8 mouse cellular contexts compared by ENCODE assay signal in the genomic region with DNA sequence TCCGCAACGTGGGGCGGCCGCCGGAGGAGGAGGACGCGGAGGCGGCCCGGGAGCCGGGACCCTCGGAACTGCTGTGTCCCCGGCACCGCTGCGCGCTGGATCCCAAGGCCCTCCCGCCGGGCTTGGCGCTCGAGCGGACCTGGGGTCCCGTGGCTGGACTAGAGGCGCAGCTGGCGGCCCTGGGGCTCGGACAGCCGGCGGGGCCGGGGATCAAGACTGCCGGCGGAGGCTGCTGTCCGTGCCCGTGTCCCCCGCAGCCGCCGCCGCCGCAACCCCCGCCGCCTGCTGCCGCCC. TPM values are rescaled to one million over a fixed set of nuclear protein-coding genes. Genes with fewer than 3 reads are reported as not detected.
DNase-seq lines count a peak whose midpoint lies in the region; ATAC-seq and TF ChIP-seq lines count a peak whose summit lies in the region.

No protein-coding gene starts in this region.

- peak overlapping the region; percentile 96 for H3K9ac ChIP-seq in intestine, embryonic 15.5 days

- DNase-seq in layer of hippocampus, postnatal 10 days (ENCODE audit: low spot score in 2 of 2): peak; percentile 40 to 61
- DNase-seq in layer of hippocampus, adult 8-10 months (ENCODE audit: low spot score in 2 of 2): no peak
- no peak for DNase-seq in Patski (ENCODE audit: low read depth, low spot score)
- DNase-seq in lung, postnatal 10 days: peak; percentile 50

- H3K27ac ChIP-seq in embryonic fibroblast, embryonic 13.5 days (ENCODE audit: insufficient read depth, low read length): 0 out of 2 replicates have a peak overlapping the region, but pooled peaks have one; percentile 2
- H3K27ac ChIP-seq in intestine, embryonic 15.5 days: peak overlapping the region; percentile 82
- peak overlapping the region; percentile 92 for H3K27ac ChIP-seq in testis, adult 2 months (ENCODE audit: control insufficient read depth, insufficient read depth, low read depth, low read length)

- WGBS in intestine, embryonic 15.5 days: 0% methylated on average over 30 of the region's 39 CpGs

- peak; percentile 15 for ATAC-seq in Patski
- ATAC-seq in intestine, embryonic 15.5 days: peak; percentile 58
- no peak for ATAC-seq in megakaryocyte progenitor cell, adult 5-6 weeks (replicated peaks; ENCODE audit: poor library complexity)

- no peaks in the 10 kb centered on the region for H3K36me3 ChIP-seq in intestine, embryonic 15.5 days
- peaks cover 8% of the 10 kb centered on the region for H3K36me3 ChIP-seq in testis, adult 2 months (ENCODE audit: control insufficient read depth, insufficient read depth, low read length)

- H3K27me3 ChIP-seq in Patski: no peaks in the 10 kb centered on the region
- no peaks in the 10 kb centered on the region for H3K27me3 ChIP-seq in intestine, embryonic 15.5 days (replicated peaks)
- no peaks in the 10 kb centered on the region for H3K27me3 ChIP-seq in testis, adult 2 months (ENCODE audit: control insufficient read depth, insufficient read depth, low read length)

- in situ Hi-C loops in Patski (cut with MboI; ENCODE audit: low pct_unique_long_range_greater_than_20kb): loop anchor here (5.0 kb wide), 1 partner anchor 35 kb away; no protein-coding TSS in a partner anchor

- peaks cover 8% of the 10 kb centered on the region for H3K4me1 ChIP-seq in embryonic fibroblast, embryonic 13.5 days (ENCODE audit: control insufficient read depth, insufficient read depth, low read length)
- peaks cover 11% of the 10 kb centered on the region; the same call in 1 of the 2 replicates for H3K4me1 ChIP-seq in intestine, embryonic 15.5 days (replicated peaks)
- peaks cover 7% of the 10 kb centered on the region for H3K4me1 ChIP-seq in testis, adult 2 months (ENCODE audit: control insufficient read depth, insufficient read depth, low read length)

- POLR2A ChIA-PET in Patski (lab: Charles Lee): no interaction called here

- CTCF ChIA-PET in Patski (lab: Charles Lee): interaction anchor here (1.6 kb wide), 1 partner anchor 9 kb away, joined by 4 read pairs; no protein-coding TSS in a partner anchor

- H3K9me3 ChIP-seq in intestine, embryonic 15.5 days: no peaks in the 10 kb centered on the region

- H3K4me2 ChIP-seq in intestine, embryonic 15.5 days (replicated peaks): peak overlapping the region; percentile 89

- TF ChIP-seq CTCF in Patski (IDR thresholded peaks at IDR 0.05): no peak
- TF ChIP-seq CTCF in embryonic fibroblast, embryonic 13.5 days (IDR thresholded peaks at IDR 0.05; ENCODE audit: borderline replicate concordance, insufficient read depth, low read length): no peak
- no peak for TF ChIP-seq CTCF in testis, adult 2 months (IDR thresholded peaks at IDR 0.05; ENCODE audit: control insufficient read depth, insufficient read depth, insufficient replicate concordance, low read depth, low read length)

- peak overlapping the region; percentile 93 for H3K4me3 ChIP-seq in embryonic fibroblast, embryonic 13.5 days (ENCODE audit: insufficient read depth, low read length)
- peak overlapping the region; percentile 98 for H3K4me3 ChIP-seq in intestine, embryonic 15.5 days (replicated peaks)
- peak overlapping the region; percentile 85 for H3K4me3 ChIP-seq in testis, adult 2 months (ENCODE audit: control insufficient read depth, low read depth, low read length)

- no peak for TF ChIP-seq POLR2A in embryonic fibroblast, embryonic 13.5 days (IDR thresholded peaks at IDR 0.05; ENCODE audit: low read depth, low read length)
- TF ChIP-seq POLR2A in testis, adult 2 months (IDR thresholded peaks at IDR 0.05; ENCODE audit: control insufficient read depth, low read depth, low read length): no peak; the same call in 1 of the 2 replicates

RNA-seq across cellular contexts. Expression of gene Socs7, which starts 0.2 kb away (rescaled TPM):
- total RNA-seq in layer of hippocampus, postnatal 10 days (2021): 10 to 100 TPM; 69.2 to 72.6 TPM
- total RNA-seq in layer of hippocampus, adult 8-10 months (2022): 10 to 100 TPM; 71.5 to 89.3 (median 79.6) TPM
- 21.7 TPM for polyA plus RNA-seq in Patski (2021)
- polyA plus RNA-seq in embryonic fibroblast, embryonic 13.5 days (2011; ENCODE audit: insufficient read length, low read depth, missing spikeins): 10.0 and 10.6 TPM in 2 replicates
- 2.6 and 3.5 TPM in 2 replicates for polyA plus RNA-seq in intestine, embryonic 15.5 days (2015; fragmentation: Nextera tagmentation; extraction: Ambion mirVana)
- polyA plus RNA-seq in testis, adult 2 months (2012; rRNA removed): 90.3 and 96.2 TPM in 2 replicates
- total RNA-seq in megakaryocyte progenitor cell, adult 5-6 weeks (2015): 5.3 and 7.2 TPM in 2 replicates
- total RNA-seq in megakaryocyte progenitor cell, adult 5-6 weeks (2017): 10.2 and 11.0 TPM in 2 replicates

RNA-seq across cellular contexts. Expression of gene Gpr179, which starts 10.7 kb away (rescaled TPM):
- under 1 TPM; 0.34 to 0.42 TPM for total RNA-seq in layer of hippocampus, postnatal 10 days (2021)
- under 1 TPM; 0.14 to 0.59 (median 0.34) TPM for total RNA-seq in layer of hippocampus, adult 8-10 months (2022)
- polyA plus RNA-seq in Patski (2021): 0.09 TPM
- not detected in 2 replicates for polyA plus RNA-seq in embryonic fibroblast, embryonic 13.5 days (2011; ENCODE audit: insufficient read length, low read depth, missing spikeins)
- polyA plus RNA-seq in intestine, embryonic 15.5 days (2015; fragmentation: Nextera tagmentation; extraction: Ambion mirVana): 0.10 and 0.20 TPM in 2 replicates
- polyA plus RNA-seq in testis, adult 2 months (2012; rRNA removed): 0.95 and 0.97 TPM in 2 replicates
- total RNA-seq in megakaryocyte progenitor cell, adult 5-6 weeks (2015): 0.02 and 0.05 TPM in 2 replicates
- 0.10 TPM in 1 of 2 replicates, not detected in the other for total RNA-seq in megakaryocyte progenitor cell, adult 5-6 weeks (2017)

RNA-seq across cellular contexts. Expression of gene Mrpl45, which starts 47.1 kb away (rescaled TPM):
- 10 to 100 TPM; 22.8 to 23.7 TPM for total RNA-seq in layer of hippocampus, postnatal 10 days (2021)
- total RNA-seq in layer of hippocampus, adult 8-10 months (2022): 10 to 100 TPM; 23.1 to 32.2 (median 27.4) TPM
- 43.5 TPM for polyA plus RNA-seq in Patski (2021)
- 29.2 and 32.4 TPM in 2 replicates for polyA plus RNA-seq in embryonic fibroblast, embryonic 13.5 days (2011; ENCODE audit: insufficient read length, low read depth, missing spikeins)
- 55.4 and 60.3 TPM in 2 replicates for polyA plus RNA-seq in intestine, embryonic 15.5 days (2015; fragmentation: Nextera tagmentation; extraction: Ambion mirVana)
- 8.7 and 9.0 TPM in 2 replicates for polyA plus RNA-seq in testis, adult 2 months (2012; rRNA removed)
- total RNA-seq in megakaryocyte progenitor cell, adult 5-6 weeks (2015): 34.7 and 43.6 TPM in 2 replicates
- total RNA-seq in megakaryocyte progenitor cell, adult 5-6 weeks (2017): 22.4 and 23.1 TPM in 2 replicates

RNA-seq across cellular contexts. Expression of gene Arhgap23, which starts 52.7 kb away (rescaled TPM):
- total RNA-seq in layer of hippocampus, postnatal 10 days (2021): 10 to 100 TPM; 73.3 to 77.4 TPM
- 10 to 100 TPM; 75.7 to 83.2 (median 78.4) TPM for total RNA-seq in layer of hippocampus, adult 8-10 months (2022)
- 16.0 TPM for polyA plus RNA-seq in Patski (2021)
- 49.2 and 55.7 TPM in 2 replicates for polyA plus RNA-seq in embryonic fibroblast, embryonic 13.5 days (2011; ENCODE audit: insufficient read length, low read depth, missing spikeins)
- polyA plus RNA-seq in intestine, embryonic 15.5 days (2015; fragmentation: Nextera tagmentation; extraction: Ambion mirVana): 4.2 and 4.6 TPM in 2 replicates
- 27.7 and 30.5 TPM in 2 replicates for polyA plus RNA-seq in testis, adult 2 months (2012; rRNA removed)
- total RNA-seq in megakaryocyte progenitor cell, adult 5-6 weeks (2015): 6.3 and 8.0 TPM in 2 replicates
- 5.6 and 6.1 TPM in 2 replicates for total RNA-seq in megakaryocyte progenitor cell, adult 5-6 weeks (2017)

Comparison
In these comparisons a context has a peak if more than half of its experiments do, and no peak if none do; other contexts are left out.
1. DNase-seq: peak in layer of hippocampus, postnatal 10 days (2 of 2) and lung, postnatal 10 days (single experiment); none in layer of hippocampus, adult 8-10 months (0 of 2) and Patski (single experiment).
2. H3K27ac ChIP-seq: peak in every context shown above with its lines; median percentile 92 in testis, adult 2 months; 82 in intestine, embryonic 15.5 days; 2 in embryonic fibroblast, embryonic 13.5 days.
3. Peak in every context shown above with its lines, with median percentiles within 50 percentile points of each other: H3K4me3 ChIP-seq.